Mouse (Mus musculus) midbrain, embryonic 10.5 days (tissue): Measurements from ENCODE around the gene Prkca. TPM values are rescaled to one million over a fixed set of nuclear protein-coding genes. Genes with fewer than 3 reads are reported as not detected.
A peak's percentile ranks its signal among the peaks of the same experiment; 100 is the strongest.

Experiments
- DNase-seq: peaks from one replicate; pipeline ENCODE4 v3.0.0-alpha.2; 2017; ENCODE audit warnings: low spot score
- H3K27ac ChIP-seq: fragments of 300-500 bp; sonication (generic); replicated peaks from 2 replicates; pipeline ENCODE4 v1.5.1; 2016; ENCODE audit warnings: mild to moderate bottlenecking
- H3K27me3 ChIP-seq: fragments of 300-500 bp; sonication (generic); 2 replicates; pipeline ENCODE4 v1.6.1; 2016; ENCODE audit warnings: low read depth, mild to moderate bottlenecking; ENCODE audit not compliant: poor library complexity, severe bottlenecking
- H3K36me3 ChIP-seq: fragments of 300-500 bp; sonication (generic); 2 replicates; pipeline ENCODE4 v1.6.1; 2016; ENCODE audit warnings: mild to moderate bottlenecking, moderate library complexity
- H3K4me1 ChIP-seq: fragments of 300-500 bp; sonication (generic); 2 replicates; pipeline ENCODE4 v1.6.1; 2016
- H3K4me3 ChIP-seq: fragments of 300-500 bp; sonication (generic); 2 replicates; pipeline ENCODE4 v1.5.1; 2016; ENCODE audit warnings: mild to moderate bottlenecking, moderate library complexity
- H3K9me3 ChIP-seq: fragments of 300-500 bp; sonication (generic); replicated peaks from 2 replicates; pipeline ENCODE4 v1.6.1; 2016; ENCODE audit warnings: mild to moderate bottlenecking
- WGBS: fragments of 180-500 bp; shearing (Covaris S2); methylation state at CpG from one replicate; pipeline ENCODE4 v1.1.7; 2016; 5-methylcytosine and 5-hydroxymethylcytosine counted together
- polyA plus RNA-seq: library from polyadenylated mRNA; unstranded; fragments of >200 nt; fragmentation: Nextera tagmentation; extraction: Ambion mirVana; gene quantifications from 2 replicates; pipeline ENCODE4 v1.2.1, GENCODE M21; 2016

The Prkca gene
- polyA plus RNA-seq, 1 experiment from 2014 or later, result 2.5 TPM

- H3K27me3 ChIP-seq, result no peaks in the 10 kb centered on the region
- no peaks in the 10 kb centered on the region for H3K36me3 ChIP-seq
- peaks cover 9% of the 10 kb centered on the region for H3K4me1 ChIP-seq
- H3K27ac ChIP-seq, result no peak overlapping the region
- WGBS, result 95% methylated on average over 4 of the region's 4 CpGs
- no peak for DNase-seq
- H3K4me3 ChIP-seq, result no peak overlapping the region
- no peaks in the 10 kb centered on the region for H3K9me3 ChIP-seq
Observed at GRCm38 (mm10) chr11:107950658-107951057, 393.1 kb downstream of the Prkca start.

GRCm38 (mm10) chr11:107950211-107950610 lies 393.5 kb downstream of the Prkca start:
- H3K4me1 ChIP-seq, result peaks cover 9% of the 10 kb centered on the region
- H3K27me3 ChIP-seq, result no peaks in the 10 kb centered on the region
- no peaks in the 10 kb centered on the region for H3K9me3 ChIP-seq
- H3K4me3 ChIP-seq, result no peak overlapping the region
- WGBS, result 84% methylated on average over 9 of the region's 9 CpGs
- no peak for DNase-seq
- no peaks in the 10 kb centered on the region for H3K36me3 ChIP-seq
- H3K27ac ChIP-seq, result no peak overlapping the region

- no peak for DNase-seq
- 95% methylated on average over 1 of the region's 1 CpGs for WGBS
- Histone ChIP-seq H3K9me3 (no peaks in the 10 kb centered on the region; the same call in 1 of the 2 replicates), H3K36me3 (no peaks in the 10 kb centered on the region), H3K4me3 (no peak overlapping the region), H3K27ac (no peak overlapping the region), H3K4me1 (peaks cover 9% of the 10 kb centered on the region), H3K27me3 (no peaks in the 10 kb centered on the region)
Observed at GRCm38 (mm10) chr11:107947951-107948350, 395.8 kb downstream of the Prkca start.

GRCm38 (mm10) chr11:107946823-107947222 lies 396.9 kb downstream of the Prkca start:
- 61% methylated on average over 5 of the region's 5 CpGs for WGBS
- Histone ChIP-seq H3K27me3 (no peaks in the 10 kb centered on the region), H3K27ac (no peak overlapping the region), H3K4me3 (no peak overlapping the region), H3K36me3 (no peaks in the 10 kb centered on the region), H3K4me1 (peaks cover 9% of the 10 kb centered on the region), H3K9me3 (no peaks in the 10 kb centered on the region; the same call in 1 of the 2 replicates)
- DNase-seq, result no peak

GRCm38 (mm10) chr11:107936929-107937328 lies 406.8 kb downstream of the Prkca start:
- no peak for DNase-seq
- H3K4me1 ChIP-seq, result 0 out of 2 replicates have a peak, but pooled peaks cover 4% of the 10 kb centered on the region
- WGBS, result 92% methylated on average over 2 of the region's 2 CpGs
- H3K27ac ChIP-seq, result no peak overlapping the region
- H3K36me3 ChIP-seq, result no peaks in the 10 kb centered on the region
- H3K27me3 ChIP-seq, result no peaks in the 10 kb centered on the region
- no peak overlapping the region for H3K4me3 ChIP-seq
- H3K9me3 ChIP-seq, result peaks cover 11% of the 10 kb centered on the region; the same call in 1 of the 2 replicates

GRCm38 (mm10) chr11:107931721-107932120 lies 412.0 kb downstream of the Prkca start:
- Histone ChIP-seq H3K27ac (no peak overlapping the region), H3K4me3 (no peak overlapping the region), H3K4me1 (peaks cover 12% of the 10 kb centered on the region), H3K9me3 (no peaks in the 10 kb centered on the region), H3K36me3 (no peaks in the 10 kb centered on the region), H3K27me3 (no peaks in the 10 kb centered on the region)
- DNase-seq, result no peak
- 85% methylated on average over 7 of the region's 7 CpGs for WGBS

- H3K27ac ChIP-seq, result no peak overlapping the region
- WGBS, result 93% methylated on average over 11 of the region's 11 CpGs
- no peaks in the 10 kb centered on the region for H3K36me3 ChIP-seq
- peaks cover 12% of the 10 kb centered on the region for H3K4me1 ChIP-seq
- no peak for DNase-seq
- H3K9me3 ChIP-seq, result no peaks in the 10 kb centered on the region
- H3K4me3 ChIP-seq, result no peak overlapping the region
- H3K27me3 ChIP-seq, result no peaks in the 10 kb centered on the region
Observed at GRCm38 (mm10) chr11:107931288-107931687, 412.4 kb downstream of the Prkca start.

GRCm38 (mm10) chr11:107929712-107930111 lies 414.0 kb downstream of the Prkca start:
- no peaks in the 10 kb centered on the region for H3K36me3 ChIP-seq
- peaks cover 12% of the 10 kb centered on the region for H3K4me1 ChIP-seq
- H3K4me3 ChIP-seq, result no peak overlapping the region
- H3K27me3 ChIP-seq, result no peaks in the 10 kb centered on the region
- DNase-seq, result no peak
- no peaks in the 10 kb centered on the region for H3K9me3 ChIP-seq
- 65% methylated on average over 3 of the region's 3 CpGs for WGBS
- H3K27ac ChIP-seq, result no peak overlapping the region

GRCm38 (mm10) chr11:107919852-107920508 lies 423.7 kb downstream of the Prkca start:
- peaks cover 17% of the 10 kb centered on the region for H3K27me3 ChIP-seq
- 49% methylated on average over 16 of the region's 16 CpGs for WGBS
- no peak overlapping the region for H3K4me3 ChIP-seq
- peaks cover 18% of the 10 kb centered on the region for H3K4me1 ChIP-seq
- no peaks in the 10 kb centered on the region for H3K36me3 ChIP-seq
- H3K27ac ChIP-seq, result no peak overlapping the region
- H3K9me3 ChIP-seq, result no peaks in the 10 kb centered on the region
- DNase-seq, result no peak

GRCm38 (mm10) chr11:107917721-107918235 lies 425.9 kb downstream of the Prkca start:
- no peaks in the 10 kb centered on the region for H3K9me3 ChIP-seq
- H3K27ac ChIP-seq, result no peak overlapping the region
- H3K4me1 ChIP-seq, result peaks cover 27% of the 10 kb centered on the region
- WGBS, result 74% methylated on average over 9 of the region's 9 CpGs
- H3K4me3 ChIP-seq, result no peak overlapping the region
- DNase-seq, result no peak
- no peaks in the 10 kb centered on the region for H3K36me3 ChIP-seq
- peaks cover 37% of the 10 kb centered on the region for H3K27me3 ChIP-seq

GRCm38 (mm10) chr11:107914634-107915226 lies 429.0 kb downstream of the Prkca start, which contains the start of gene Cacng5:
Gene Cacng5, minus strand, starts transcription at chr11:107915055.
- Histone ChIP-seq H3K27me3 (peaks cover 40% of the 10 kb centered on the region), H3K4me1 (peaks cover 25% of the 10 kb centered on the region), H3K9me3 (peaks cover 2% of the 10 kb centered on the region; the same call in 1 of the 2 replicates), H3K36me3 (no peaks in the 10 kb centered on the region), H3K4me3 (peak within 1 kb of the TSS; percentile 58), H3K27ac (peak within 1 kb of the TSS; percentile 69)
- DNase-seq, result peak; percentile 74
- 6% methylated on average over 36 of the region's 36 CpGs for WGBS

GRCm38 (mm10) chr11:107913317-107913716 lies 430.4 kb downstream of the Prkca start:
- Histone ChIP-seq H3K4me1 (peaks cover 23% of the 10 kb centered on the region), H3K4me3 (no peak overlapping the region), H3K27me3 (peaks cover 40% of the 10 kb centered on the region), H3K9me3 (peaks cover 6% of the 10 kb centered on the region), H3K36me3 (no peaks in the 10 kb centered on the region), H3K27ac (no peak overlapping the region)
- WGBS, result 65% methylated on average over 3 of the region's 3 CpGs
- no peak for DNase-seq

GRCm38 (mm10) chr11:107905364-107905763 lies 438.4 kb downstream of the Prkca start:
- H3K27me3 ChIP-seq, result no peaks in the 10 kb centered on the region
- H3K36me3 ChIP-seq, result no peaks in the 10 kb centered on the region
- DNase-seq, result no peak
- peaks cover 6% of the 10 kb centered on the region for H3K9me3 ChIP-seq
- no peak overlapping the region for H3K4me3 ChIP-seq
- WGBS, result 81% methylated on average over 9 of the region's 9 CpGs
- peaks cover 7% of the 10 kb centered on the region for H3K4me1 ChIP-seq
- H3K27ac ChIP-seq, result no peak overlapping the region
